Mouse (Mus musculus): ENCODE data around the gene Gm11985. TPM values are rescaled to one million over a fixed set of nuclear protein-coding genes. Genes with fewer than 3 reads are reported as not detected.

Gene Gm11985
- total and polyA plus RNA-seq, 3 experiments, result not detected

GRCm38 (mm10) chr11:7210343-7210742 lies 22.0 kb upstream of the Gm11985 start:
- no peak overlapping the region for H3K4me3 ChIP-seq (replicated peaks in 1 of 3; ENCODE audit: low read depth in 2 of 3, low read length in 2 of 3, poor library complexity in 1 of 3)
- H3K79me2 ChIP-seq (replicated peaks; ENCODE audit: control insufficient read depth, extremely low read depth, insufficient read depth, poor library complexity, severe bottlenecking), result no peaks in the 10 kb centered on the region
- peaks cover 10% of the 10 kb centered on the region for H3K27me3 ChIP-seq (replicated peaks)
- H3K9ac ChIP-seq (ENCODE audit: insufficient read depth, low read depth), result no peak overlapping the region
- no peaks in the 10 kb centered on the region for H3K36me3 ChIP-seq (replicated peaks in 1 of 2; ENCODE audit: control insufficient read depth in 1 of 2, insufficient read depth in 1 of 2, low read length in 1 of 2)
- DNase-seq (ENCODE audit: extremely low read depth), result peak; percentile 41
- H3K9me3 ChIP-seq (replicated peaks; ENCODE audit: low read length), result peaks cover 50% of the 10 kb centered on the region
- no peak for TF ChIP-seq MXI1 (IDR thresholded peaks at IDR 0.05; ENCODE audit: low read depth, low read length)
- TF ChIP-seq MAZ (IDR thresholded peaks at IDR 0.05; ENCODE audit: low read depth, low read length), result no peak
- no peak for TF ChIP-seq CHD1 (IDR thresholded peaks at IDR 0.05; ENCODE audit: low read depth, low read length)
- TF ChIP-seq POLR2A (IDR thresholded peaks at IDR 0.05; ENCODE audit: low read depth, low read length), result no peak
- no peak for TF ChIP-seq MEF2A (IDR thresholded peaks at IDR 0.05; ENCODE audit: borderline replicate concordance, low read depth, low read length)
- no peak for TF ChIP-seq MAFK (IDR thresholded peaks at IDR 0.05; ENCODE audit: insufficient replicate concordance, low read length)
- peak; percentile 81 to 85 for TF ChIP-seq CTCF (conservative IDR thresholded peaks at IDR 0.05 in 1 of 2, IDR thresholded peaks at IDR 0.05 in 1 of 2; ENCODE audit: low read depth in 2 of 2, low read length in 2 of 2)
- peak; percentile 67 for TF ChIP-seq SMC3 (IDR thresholded peaks at IDR 0.05; ENCODE audit: low read depth, low read length)
- no peak for TF ChIP-seq ZC3H11A (IDR thresholded peaks at IDR 0.05; ENCODE audit: low read depth, low read length)
- no peak for TF ChIP-seq ZNF384 (IDR thresholded peaks at IDR 0.05; ENCODE audit: low read depth, low read length)
- peak; percentile 77 for TF ChIP-seq RAD21 (IDR thresholded peaks at IDR 0.05; ENCODE audit: low read depth, low read length)
- no peak for TF ChIP-seq JUND (conservative IDR thresholded peaks at IDR 0.05; ENCODE audit: low read depth, low read length)
- no peak for TF ChIP-seq ETS1 (conservative IDR thresholded peaks at IDR 0.05; ENCODE audit: low read depth, low read length)
- TF ChIP-seq JUN (IDR thresholded peaks at IDR 0.05; ENCODE audit: insufficient read depth, low read depth, low read length), result no peak
- no peak for TF ChIP-seq RCOR1 (conservative IDR thresholded peaks at IDR 0.05; ENCODE audit: low read depth, low read length)
- in situ Hi-C loops (cut with MboI; ENCODE audit: low pct_ligation_motif_present, low pct_unique_long_range_greater_than_20kb, low sequenced_read_pairs), result loop anchor here (25.0 kb wide), 1 partner anchor 1027 kb away; no protein-coding TSS in a partner anchor
- no peak overlapping the region for H3K27ac ChIP-seq (ENCODE audit: insufficient read depth, low read depth)
- no peak overlapping the region for H3K4me2 ChIP-seq (ENCODE audit: insufficient read depth, low read depth, poor library complexity, severe bottlenecking)
- no peaks in the 10 kb centered on the region for H3K4me1 ChIP-seq (ENCODE audit: control insufficient read depth in 1 of 2, insufficient read depth in 2 of 2)
- dilution Hi-C loops (cut with MboI; ENCODE audit: extremely low pct_ligation_motif_present, extremely low pct_unique_long_range_greater_than_20kb, low sequenced_read_pairs), result no loop called here

GRCm38 (mm10) chr11:7203846-7204245 lies 15.5 kb upstream of the Gm11985 start:
- TF ChIP-seq JUN (IDR thresholded peaks at IDR 0.05; ENCODE audit: insufficient read depth, low read depth, low read length) (no peak), MEF2A (IDR thresholded peaks at IDR 0.05; ENCODE audit: borderline replicate concordance, low read depth, low read length) (no peak), POLR2AphosphoS2 (IDR thresholded peaks at IDR 0.05; ENCODE audit: low read depth, low read length) (no peak), CHD1 (IDR thresholded peaks at IDR 0.05; ENCODE audit: low read depth, low read length) (no peak), MAFK (IDR thresholded peaks at IDR 0.05; ENCODE audit: insufficient replicate concordance, low read length) (no peak), MAX (IDR thresholded peaks at IDR 0.05; ENCODE audit: low read length) (no peak), ELF1 (IDR thresholded peaks at IDR 0.05; ENCODE audit: low read depth, low read length) (no peak), NRF1 (IDR thresholded peaks at IDR 0.05; ENCODE audit: low read depth, low read length) (no peak), ZNF384 (IDR thresholded peaks at IDR 0.05; ENCODE audit: low read depth, low read length) (no peak), SMC3 (IDR thresholded peaks at IDR 0.05; ENCODE audit: low read depth, low read length) (no peak), IRF4 (IDR thresholded peaks at IDR 0.05; ENCODE audit: low read depth, low read length) (no peak), BHLHE40 (IDR thresholded peaks at IDR 0.05; ENCODE audit: low read depth, low read length) (no peak), SIN3A (IDR thresholded peaks at IDR 0.05; ENCODE audit: low read length) (no peak), E2F4 (IDR thresholded peaks at IDR 0.05; ENCODE audit: insufficient replicate concordance, low read depth, low read length) (no peak), MYC (IDR thresholded peaks at IDR 0.05; ENCODE audit: low read depth, low read length) (no peak), NELFE (IDR thresholded peaks at IDR 0.05; ENCODE audit: low read depth, low read length) (no peak), EP300 (IDR thresholded peaks at IDR 0.05; ENCODE audit: low read length) (no peak), TCF12 (IDR thresholded peaks at IDR 0.05; ENCODE audit: low read depth, low read length) (no peak), USF2 (conservative IDR thresholded peaks at IDR 0.05; ENCODE audit: low read depth, low read length) (no peak)
- no peak overlapping the region for H3K9ac ChIP-seq (ENCODE audit: insufficient read depth, low read depth)
- no peak overlapping the region for H3K27ac ChIP-seq (ENCODE audit: insufficient read depth, low read depth)
- peaks cover 26% of the 10 kb centered on the region for H3K9me3 ChIP-seq (replicated peaks; ENCODE audit: low read length)
- H3K27me3 ChIP-seq (replicated peaks), result peaks cover 30% of the 10 kb centered on the region
- no peaks in the 10 kb centered on the region for H3K79me2 ChIP-seq (replicated peaks; ENCODE audit: control insufficient read depth, extremely low read depth, insufficient read depth, poor library complexity, severe bottlenecking)
- no peaks in the 10 kb centered on the region for H3K4me1 ChIP-seq (ENCODE audit: control insufficient read depth in 1 of 2, insufficient read depth in 2 of 2)
- no peak overlapping the region for H3K4me2 ChIP-seq (ENCODE audit: insufficient read depth, low read depth, poor library complexity, severe bottlenecking)
- no peak overlapping the region for H3K4me3 ChIP-seq (replicated peaks in 1 of 3; ENCODE audit: low read depth in 2 of 3, low read length in 2 of 3, poor library complexity in 1 of 3)
- dilution Hi-C loops (cut with MboI; ENCODE audit: extremely low pct_ligation_motif_present, extremely low pct_unique_long_range_greater_than_20kb, low sequenced_read_pairs), result no loop called here
- H3K36me3 ChIP-seq (replicated peaks in 1 of 2; ENCODE audit: control insufficient read depth in 1 of 2, insufficient read depth in 1 of 2, low read length in 1 of 2), result no peaks in the 10 kb centered on the region
- DNase-seq (ENCODE audit: extremely low read depth), result no peak
- in situ Hi-C loops (cut with MboI; ENCODE audit: low pct_ligation_motif_present, low pct_unique_long_range_greater_than_20kb, low sequenced_read_pairs), result loop anchor here (25.0 kb wide), 1 partner anchor 1033 kb away; no protein-coding TSS in a partner anchor
